ENCODE assay signal across 9 mouse cellular contexts in genomic region chr13:56753192-56753951, GRCm38 (mm10). TPM values are rescaled to one million over a fixed set of nuclear protein-coding genes. Genes with fewer than 3 reads are reported as not detected.
A peak's percentile ranks its signal among the peaks of the same experiment; 100 is the strongest.
DNase-seq lines count a peak whose midpoint lies in the region; ATAC-seq and TF ChIP-seq lines count a peak whose summit lies in the region.
"Had no signal": no experiment of that assay in that cellular context is flagged by ENCODE, and none has a peak within 500 bp of the region (broad histone marks: within the 10 kb centered on the region; RNA-seq: fewer than 3 reads in every experiment).

Gm45623 (minus strand) TSS chr13:56753827.

- TF ChIP-seq POLR2A in cortical plate, adult 2 months (IDR thresholded peaks at IDR 0.05; ENCODE audit: extremely low read depth, insufficient read depth, low read length) = no peak

- H3K4me3 ChIP-seq in kidney, embryonic 16.5 days (ENCODE audit: low read length) = peak within 1 kb of the TSS; percentile 52
- peak within 1 kb of the TSS; percentile 38 for H3K4me3 ChIP-seq in cortical plate, adult 2 months (ENCODE audit: insufficient read depth, low read length)
- H3K4me3 ChIP-seq in hindbrain, embryonic 10.5 days = peak within 1 kb of the TSS; percentile 64
- peak within 1 kb of the TSS; percentile 64 for H3K4me3 ChIP-seq in midbrain, embryonic 10.5 days

- H3K9ac ChIP-seq in kidney, embryonic 16.5 days (replicated peaks; ENCODE audit: low read length) = peak within 1 kb of the TSS; percentile 49

- H3K4me1 ChIP-seq in kidney, embryonic 16.5 days (ENCODE audit: insufficient read depth, low read length) = peaks cover 16% of the 10 kb centered on the region
- H3K4me1 ChIP-seq in cortical plate, adult 2 months (ENCODE audit: control insufficient read depth, insufficient read depth, low read length) = no peaks in the 10 kb centered on the region
- H3K4me1 ChIP-seq in hindbrain, embryonic 10.5 days (replicated peaks) = peaks cover 28% of the 10 kb centered on the region
- H3K4me1 ChIP-seq in midbrain, embryonic 10.5 days = peaks cover 33% of the 10 kb centered on the region

- under 1% methylated on average over 71 of the region's 71 CpGs for WGBS in kidney, embryonic 16.5 days
- WGBS in hindbrain, embryonic 10.5 days = under 1% methylated on average over 71 of the region's 71 CpGs
- WGBS in midbrain, embryonic 10.5 days = under 1% methylated on average over 70 of the region's 71 CpGs

- H3K9me3 ChIP-seq in kidney, embryonic 16.5 days (ENCODE audit: low read length) = no peaks in the 10 kb centered on the region
- H3K9me3 ChIP-seq in hindbrain, embryonic 10.5 days = no peaks in the 10 kb centered on the region
- no peaks in the 10 kb centered on the region for H3K9me3 ChIP-seq in midbrain, embryonic 10.5 days (replicated peaks)

- intact Hi-C loops in gastrocnemius, postnatal 14 days (cut with DNase I; ENCODE audit: low total_unique reads) = no loop called here

- H3K36me3 ChIP-seq in kidney, embryonic 16.5 days (ENCODE audit: insufficient read depth, low read length) = no peaks in the 10 kb centered on the region
- no peaks in the 10 kb centered on the region for H3K36me3 ChIP-seq in hindbrain, embryonic 10.5 days
- H3K36me3 ChIP-seq in midbrain, embryonic 10.5 days = no peaks in the 10 kb centered on the region

- no peak for DNase-seq in kidney, postnatal 14 days
- DNase-seq in hindbrain, embryonic 10.5 days (ENCODE audit: low spot score) = peak; percentile 48
- peak; percentile 46 for DNase-seq in midbrain, embryonic 10.5 days (ENCODE audit: low spot score)
- no peak for DNase-seq in right cerebral cortex, postnatal 14 days
- no peak for DNase-seq in cerebellum, adult 8-10 months
- DNase-seq in gastrocnemius, postnatal 14 days = no peak

- peaks cover 42% of the 10 kb centered on the region for H3K27me3 ChIP-seq in kidney, embryonic 16.5 days (ENCODE audit: insufficient read depth, low read length)
- peaks cover 77% of the 10 kb centered on the region for H3K27me3 ChIP-seq in hindbrain, embryonic 10.5 days (ENCODE audit: insufficient read depth, poor library complexity, severe bottlenecking)
- peaks cover 83% of the 10 kb centered on the region for H3K27me3 ChIP-seq in midbrain, embryonic 10.5 days (ENCODE audit: low read depth, poor library complexity, severe bottlenecking)

- TF ChIP-seq CTCF in cortical plate, adult 2 months (IDR thresholded peaks at IDR 0.05; ENCODE audit: extremely low read depth, insufficient read depth, low read length) = no peak

- no peak for ATAC-seq in kidney, embryonic 16.5 days (ENCODE audit: low FRiP score, low TSS enrichment)

- no peak within 1 kb of the TSS for H3K27ac ChIP-seq in kidney, embryonic 16.5 days (ENCODE audit: low read length)
- H3K27ac ChIP-seq in cortical plate, adult 2 months (ENCODE audit: insufficient read depth, low read length) = no peak within 1 kb of the TSS
- H3K27ac ChIP-seq in hindbrain, embryonic 10.5 days = peak within 1 kb of the TSS; percentile 56; the same call in 1 of the 2 replicates
- no peak within 1 kb of the TSS; the same call in 1 of the 2 replicates for H3K27ac ChIP-seq in midbrain, embryonic 10.5 days (replicated peaks)
- H3K27ac ChIP-seq: macrophage had no signal

- peak within 1 kb of the TSS; percentile 86 for H3K4me2 ChIP-seq in kidney, embryonic 16.5 days (replicated peaks; ENCODE audit: low read depth, low read length)

RNA-seq across cellular contexts. Expression of gene Gm45623, which starts in this region (rescaled TPM):
- polyA plus RNA-seq in kidney, embryonic 16.5 days (2015; fragmentation: Nextera tagmentation; extraction: Ambion mirVana) = 0.25 TPM in 1 of 2 replicates, not detected in the other
- 4.1 and 8.5 TPM in 2 replicates for polyA plus RNA-seq in cortical plate, adult 2 months (2012; rRNA removed)
- polyA plus RNA-seq in hindbrain, embryonic 10.5 days (2016; fragmentation: Nextera tagmentation; extraction: Ambion mirVana) = 0.21 TPM in 1 of 2 replicates, not detected in the other
- not detected in 2 replicates for polyA plus RNA-seq in midbrain, embryonic 10.5 days (2016; fragmentation: Nextera tagmentation; extraction: Ambion mirVana)
- not detected for total RNA-seq in gastrocnemius, postnatal 14 days (2021)
- polyA plus RNA-seq: macrophage had no signal

Comparison
In these comparisons a context has a peak if more than half of its experiments do, and no peak if none do; other contexts are left out.
1. Peak in DNase-seq, H3K4me3 ChIP-seq and H3K27ac ChIP-seq in hindbrain, embryonic 10.5 days; RNA of the gene not detected or under 1 TPM.
2. Peak in DNase-seq and H3K4me3 ChIP-seq in midbrain, embryonic 10.5 days; RNA of the gene not detected or under 1 TPM.